Mouse (Mus musculus) testis, postnatal 10 days (tissue): ENCODE data around the gene Tmem247.

Experiments used
- DNase-seq: peaks from one replicate; pipeline ENCODE4 v3.0.0; 2021; ENCODE audit warnings: low spot score

Tmem247 gene

GRCm38 (mm10) chr17:86962894-86963585, 45.9 kb downstream of the Tmem247 start, which contains the start of gene Rhoq:
TSS of gene Rhoq (plus strand) at chr17:86963082.
- DNase-seq: peak; percentile 92

GRCm38 (mm10) chr17:86963586-86963902, 46.4 kb downstream of the Tmem247 start:
- peak; percentile 72 for DNase-seq

- DNase-seq: no peak
Measured at GRCm38 (mm10) chr17:86964041-86964440, 46.9 kb downstream of the Tmem247 start.

GRCm38 (mm10) chr17:86964502-86964901, 47.4 kb downstream of the Tmem247 start:
- peak; percentile 69 for DNase-seq

GRCm38 (mm10) chr17:86965121-86965520, 48.0 kb downstream of the Tmem247 start:
- no peak for DNase-seq

- no peak for DNase-seq
Measured at GRCm38 (mm10) chr17:86966040-86966439, 48.9 kb downstream of the Tmem247 start.

- DNase-seq: no peak
Measured at GRCm38 (mm10) chr17:86967048-86967447, 49.9 kb downstream of the Tmem247 start.

- no peak for DNase-seq
Measured at GRCm38 (mm10) chr17:86967536-86968525, 50.7 kb downstream of the Tmem247 start.

GRCm38 (mm10) chr17:86968581-86968980, 51.4 kb downstream of the Tmem247 start:
- DNase-seq: no peak

- DNase-seq: no peak
Measured at GRCm38 (mm10) chr17:86969582-86969981, 52.4 kb downstream of the Tmem247 start.

GRCm38 (mm10) chr17:86970026-86970750, 53.0 kb downstream of the Tmem247 start:
- no peak for DNase-seq

- no peak for DNase-seq
Measured at GRCm38 (mm10) chr17:86971036-86971435, 53.9 kb downstream of the Tmem247 start.

GRCm38 (mm10) chr17:86971860-86972259, 54.7 kb downstream of the Tmem247 start:
- DNase-seq: no peak
